Mouse (Mus musculus): ENCODE measurements around the gene B3gnt2.

GRCm38 (mm10) chr11:22780761-22781160, 80.0 kb downstream of the B3gnt2 start:
- TF ChIP-seq CTCF (IDR thresholded peaks at IDR 0.05), result no peak
- no peak for TF ChIP-seq EP300 (IDR thresholded peaks at IDR 0.05)
